Mouse (Mus musculus) thymus, postnatal 10 days (tissue): ENCODE measurements around the gene Hipk4.

Experiments used
- DNase-seq, 2 experiments: peaks; one replicate each; pipeline ENCODE4 v3.0.0; 2021; ENCODE audit warnings: low spot score in 2 of 2

Hipk4 gene

GRCm38 (mm10) chr7:27540935-27541334 lies 17.9 kb downstream of the Hipk4 start:
- DNase-seq = peak in 1 of 2 experiments; percentile 18

GRCm38 (mm10) chr7:27541431-27541830 lies 18.4 kb downstream of the Hipk4 start:
- DNase-seq = peak; percentile 91 to 93

- DNase-seq = no peak
These were observed 18.9 kb downstream of the Hipk4 start for GRCm38 (mm10) chr7:27541922-27542321.

- peak; percentile 92 for DNase-seq
These were observed 19.4 kb downstream of the Hipk4 start for GRCm38 (mm10) chr7:27542392-27543033.

GRCm38 (mm10) chr7:27543065-27543464 lies 20.0 kb downstream of the Hipk4 start:
- DNase-seq = no peak

GRCm38 (mm10) chr7:27543851-27544250 lies 20.8 kb downstream of the Hipk4 start:
- DNase-seq = no peak

- peak; percentile 78 to 82 for DNase-seq
These were observed 21.8 kb downstream of the Hipk4 start for GRCm38 (mm10) chr7:27544675-27545370.

- no peak for DNase-seq
These were observed 26.5 kb downstream of the Hipk4 start for GRCm38 (mm10) chr7:27549597-27549996.

GRCm38 (mm10) chr7:27552070-27552469 lies 29.0 kb downstream of the Hipk4 start:
- DNase-seq = no peak

GRCm38 (mm10) chr7:27552931-27553513 lies 30.0 kb downstream of the Hipk4 start, which contains the start of the genes Pld3 and 2310022A10Rik:
Gene Pld3 (minus strand): TSS chr7:27553218.
Gene 2310022A10Rik (plus strand): TSS chr7:27553233.
- DNase-seq = peak; percentile 92 to 96

GRCm38 (mm10) chr7:27560291-27560887 lies 37.3 kb downstream of the Hipk4 start:
- DNase-seq = no peak

GRCm38 (mm10) chr7:27560978-27561377 lies 37.9 kb downstream of the Hipk4 start:
- no peak for DNase-seq

- DNase-seq = no peak
These were observed 46.6 kb downstream of the Hipk4 start for GRCm38 (mm10) chr7:27569580-27570224.

GRCm38 (mm10) chr7:27572133-27572532 lies 49.1 kb downstream of the Hipk4 start:
- DNase-seq = no peak

GRCm38 (mm10) chr7:27574124-27574880 lies 51.2 kb downstream of the Hipk4 start:
- no peak for DNase-seq

GRCm38 (mm10) chr7:27576914-27577313 lies 53.8 kb downstream of the Hipk4 start:
- DNase-seq = peak; percentile 9 to 40

GRCm38 (mm10) chr7:27577589-27577988 lies 54.5 kb downstream of the Hipk4 start:
- DNase-seq = no peak

GRCm38 (mm10) chr7:27578465-27578864 lies 55.4 kb downstream of the Hipk4 start:
- DNase-seq = no peak

GRCm38 (mm10) chr7:27580380-27581174 lies 57.5 kb downstream of the Hipk4 start:
- no peak for DNase-seq
